Mouse (Mus musculus) layer of hippocampus, postnatal 36 days (tissue): ENCODE results near the gene Lama2. TPM values are rescaled to one million over a fixed set of nuclear protein-coding genes. Genes with fewer than 3 reads are reported as not detected.
"Not testable (repeated sequence)": the region's sequence is repeated elsewhere in the genome, so short reads cannot be mapped to it uniquely, and the experiment has no call there.

Source experiments
- DNase-seq, 2 experiments: peaks; one replicate each; pipeline ENCODE4 v3.0.0; 2022
- total RNA-seq, 2 experiments: library from RNA; stranded (reverse); gene quantifications; 2 replicates each; pipeline ENCODE4 v1.2.3; 2021

The Lama2 gene
- total RNA-seq, 2 experiments from 2014 or later = 9.2 to 11.0 TPM

- no peak for DNase-seq
Observed at GRCm38 (mm10) chr10:27005716-27006115, 613.8 kb downstream of the Lama2 start.

- DNase-seq = no peak
Observed at GRCm38 (mm10) chr10:27001554-27002178, 617.9 kb downstream of the Lama2 start.

- no peak for DNase-seq
Observed at GRCm38 (mm10) chr10:26996684-26997083, 622.9 kb downstream of the Lama2 start.

- no peak for DNase-seq
Observed at GRCm38 (mm10) chr10:26995987-26996386, 623.6 kb downstream of the Lama2 start.

- DNase-seq = peak; percentile 9 to 54
Observed at GRCm38 (mm10) chr10:26995182-26995975, 624.2 kb downstream of the Lama2 start.

- DNase-seq = no peak
Observed at GRCm38 (mm10) chr10:26993971-26994761, 625.4 kb downstream of the Lama2 start.

GRCm38 (mm10) chr10:26985451-26985850 is 634.1 kb downstream of the Lama2 start:
- DNase-seq = no peak

GRCm38 (mm10) chr10:26984082-26984481 is 635.5 kb downstream of the Lama2 start:
- not testable (repeated sequence) for DNase-seq

- no peak for DNase-seq
Observed at GRCm38 (mm10) chr10:26983583-26983982, 636.0 kb downstream of the Lama2 start.

GRCm38 (mm10) chr10:26982621-26983020 is 636.9 kb downstream of the Lama2 start:
- DNase-seq = no peak

GRCm38 (mm10) chr10:26975372-26975771 is 644.2 kb downstream of the Lama2 start:
- DNase-seq = no peak

- no peak for DNase-seq
Observed at GRCm38 (mm10) chr10:26974224-26974623, 645.3 kb downstream of the Lama2 start.

GRCm38 (mm10) chr10:26973575-26973974 is 646.0 kb downstream of the Lama2 start:
- DNase-seq = no peak

- DNase-seq = no peak
Observed at GRCm38 (mm10) chr10:26958513-26958912, 661.0 kb downstream of the Lama2 start.

- DNase-seq = no peak
Observed at GRCm38 (mm10) chr10:26950448-26950847, 669.1 kb downstream of the Lama2 start.

GRCm38 (mm10) chr10:26949667-26950066 is 669.9 kb downstream of the Lama2 start:
- no peak for DNase-seq

- no peak for DNase-seq
Observed at GRCm38 (mm10) chr10:26948331-26948730, 671.2 kb downstream of the Lama2 start.

- no peak for DNase-seq
Observed at GRCm38 (mm10) chr10:26939549-26939948, 680.0 kb downstream of the Lama2 start.

GRCm38 (mm10) chr10:26938464-26938863 is 681.1 kb downstream of the Lama2 start:
- not testable (repeated sequence) for DNase-seq

GRCm38 (mm10) chr10:26936056-26936455 is 683.5 kb downstream of the Lama2 start:
- not testable (repeated sequence) for DNase-seq
